Mouse (Mus musculus) midbrain, embryonic 14.5 days (tissue): ENCODE data around the gene Akt1s1. TPM values are rescaled to one million over a fixed set of nuclear protein-coding genes. Genes with fewer than 3 reads are reported as not detected.
A peak's percentile ranks its signal among the peaks of the same experiment; 100 is the strongest.

Experiments used
- ATAC-seq: fragments of 200-750 bp; cut with Nextera tagmentation; 2 replicates; pipeline ENCODE4 v1.8.0; 2017; ENCODE audit warnings: moderate number of reproducible peaks, moderate library complexity; ENCODE audit not compliant: low FRiP score, low TSS enrichment
- DNase-seq: peaks from one replicate; pipeline ENCODE4 v3.0.0-alpha.2; 2015
- H3K27ac ChIP-seq: fragments of 300-500 bp; sonication (generic); replicated peaks from 2 replicates; pipeline ENCODE4 v1.5.1; 2014; ENCODE audit warnings: mild to moderate bottlenecking, low read depth, low read length, moderate library complexity
- H3K27me3 ChIP-seq: fragments of 300-500 bp; sonication (generic); 2 replicates; pipeline ENCODE4 v1.6.1; 2014; ENCODE audit warnings: low read length, control low read depth, mixed read lengths; ENCODE audit not compliant: control insufficient read depth, insufficient read depth
- H3K36me3 ChIP-seq: fragments of 300-500 bp; sonication (generic); 2 replicates; pipeline ENCODE4 v1.6.1; 2014; ENCODE audit warnings: low read length, control low read depth; ENCODE audit not compliant: control insufficient read depth, insufficient read depth
- H3K4me1 ChIP-seq: fragments of 300-500 bp; sonication (generic); 2 replicates; pipeline ENCODE4 v1.6.1; 2014; ENCODE audit warnings: mild to moderate bottlenecking, antibody characterized with exemption, low read length, control low read depth; ENCODE audit not compliant: control insufficient read depth, insufficient read depth
- H3K4me2 ChIP-seq: fragments of 300-500 bp; sonication (generic); 2 replicates; pipeline ENCODE4 v1.6.1; 2014; ENCODE audit warnings: mild to moderate bottlenecking, low read length, moderate library complexity
- H3K4me3 ChIP-seq: fragments of 300-500 bp; sonication (generic); replicated peaks from 2 replicates; pipeline ENCODE4 v1.5.1; 2014; ENCODE audit warnings: low read depth, low read length
- H3K9ac ChIP-seq: fragments of 300-500 bp; sonication (generic); replicated peaks from 2 replicates; pipeline ENCODE4 v1.6.1; 2014; ENCODE audit warnings: mild to moderate bottlenecking, low read length, moderate library complexity
- H3K9me3 ChIP-seq: fragments of 300-500 bp; sonication (generic); 2 replicates; pipeline ENCODE4 v1.6.1; 2016; ENCODE audit warnings: low read length, control low read depth, mixed read lengths; ENCODE audit not compliant: control insufficient read depth
- WGBS: fragments of 180-500 bp; shearing (Covaris S2); extraction: QIAGEN DNeasy Blood & Tissue Kit; methylation state at CpG from one replicate; pipeline ENCODE4 v1.1.7; 2014; 5-methylcytosine and 5-hydroxymethylcytosine counted together
- polyA plus RNA-seq: library from polyadenylated mRNA; unstranded; fragments of >200 nt; fragmentation: Nextera tagmentation; extraction: Ambion mirVana; gene quantifications from 2 replicates; pipeline ENCODE4 v1.2.1, GENCODE M21; 2014

Gene Akt1s1
- polyA plus RNA-seq, 1 experiment from 2014 or later: 61.9 TPM

- Histone ChIP-seq H3K27me3 (peaks cover 15% of the 10 kb centered on the region), H3K4me2 (no peak overlapping the region), H3K36me3 (peaks cover 22% of the 10 kb centered on the region), H3K27ac (no peak overlapping the region), H3K9ac (no peak overlapping the region), H3K4me3 (no peak overlapping the region), H3K9me3 (no peaks in the 10 kb centered on the region), H3K4me1 (peaks cover 6% of the 10 kb centered on the region; the same call in 1 of the 2 replicates)
- no peak for ATAC-seq
- WGBS: 89% methylated on average over 9 of the region's 9 CpGs
- no peak for DNase-seq
Measured at GRCm38 (mm10) chr7:44836423-44837053, 12.3 kb upstream of the Akt1s1 start.

GRCm38 (mm10) chr7:44838073-44838472, 10.7 kb upstream of the Akt1s1 start:
- ATAC-seq (no peak), DNase-seq (no peak)
- no peak overlapping the region for H3K4me2 ChIP-seq
- H3K4me1 ChIP-seq: peaks cover 6% of the 10 kb centered on the region; the same call in 1 of the 2 replicates
- WGBS: 84% methylated on average over 6 of the region's 6 CpGs
- no peaks in the 10 kb centered on the region for H3K9me3 ChIP-seq
- peaks cover 27% of the 10 kb centered on the region for H3K36me3 ChIP-seq
- H3K9ac ChIP-seq: no peak overlapping the region
- peaks cover 15% of the 10 kb centered on the region for H3K27me3 ChIP-seq
- H3K4me3 ChIP-seq: no peak overlapping the region
- no peak overlapping the region for H3K27ac ChIP-seq

GRCm38 (mm10) chr7:44839171-44839490, 9.7 kb upstream of the Akt1s1 start:
- Histone ChIP-seq H3K4me2 (peak overlapping the region; percentile 56), H3K9me3 (no peaks in the 10 kb centered on the region), H3K27ac (no peak overlapping the region), H3K27me3 (peaks cover 15% of the 10 kb centered on the region), H3K4me1 (peaks cover 6% of the 10 kb centered on the region; the same call in 1 of the 2 replicates), H3K36me3 (peaks cover 38% of the 10 kb centered on the region), H3K9ac (peak overlapping the region; percentile 43; the same call in 1 of the 2 replicates), H3K4me3 (peak overlapping the region; percentile 27)
- 30% methylated on average over 11 of the region's 11 CpGs for WGBS
- ATAC-seq: no peak; the same call in 1 of the 2 replicates
- no peak for DNase-seq

- H3K27me3 ChIP-seq: peaks cover 15% of the 10 kb centered on the region
- DNase-seq: peak; percentile 78
- H3K4me3 ChIP-seq: peak overlapping the region; percentile 27
- peaks cover 6% of the 10 kb centered on the region; the same call in 1 of the 2 replicates for H3K4me1 ChIP-seq
- H3K4me2 ChIP-seq: peak overlapping the region; percentile 56
- no peaks in the 10 kb centered on the region for H3K9me3 ChIP-seq
- peak overlapping the region; percentile 43; the same call in 1 of the 2 replicates for H3K9ac ChIP-seq
- H3K27ac ChIP-seq: no peak overlapping the region
- peaks cover 43% of the 10 kb centered on the region for H3K36me3 ChIP-seq
- whole genome bisulfite sequencing: 2% methylated on average over 58 of the region's 58 CpGs
- ATAC-seq: peak; percentile 54
Measured at GRCm38 (mm10) chr7:44839491-44840191, 9.2 kb upstream of the Akt1s1 start.

GRCm38 (mm10) chr7:44840426-44840825, 8.4 kb upstream of the Akt1s1 start:
- Histone ChIP-seq H3K4me3 (no peak overlapping the region; the same call in 1 of the 2 replicates), H3K4me2 (peak overlapping the region; percentile 56)
- 53% methylated on average over 14 of the region's 14 CpGs for WGBS

GRCm38 (mm10) chr7:44841825-44842463, 6.8 kb upstream of the Akt1s1 start:
- Histone ChIP-seq H3K4me1 (peaks cover 6% of the 10 kb centered on the region; the same call in 1 of the 2 replicates), H3K9me3 (no peaks in the 10 kb centered on the region), H3K9ac (no peak overlapping the region), H3K36me3 (peaks cover 66% of the 10 kb centered on the region), H3K4me3 (no peak overlapping the region), H3K27ac (no peak overlapping the region), H3K27me3 (peaks cover 15% of the 10 kb centered on the region), H3K4me2 (no peak overlapping the region)
- no peak for DNase-seq
- WGBS: 90% methylated on average over 8 of the region's 8 CpGs
- ATAC-seq: no peak

More at GRCm38 (mm10) chr7:44840426-44840825, 8.4 kb upstream of the Akt1s1 start:
- Histone ChIP-seq H3K9ac (peak overlapping the region; percentile 43; the same call in 1 of the 2 replicates), H3K36me3 (peaks cover 51% of the 10 kb centered on the region), H3K27me3 (peaks cover 15% of the 10 kb centered on the region), H3K4me1 (peaks cover 6% of the 10 kb centered on the region; the same call in 1 of the 2 replicates), H3K27ac (no peak overlapping the region), H3K9me3 (no peaks in the 10 kb centered on the region)
- ATAC-seq (no peak), DNase-seq (no peak)

- Histone ChIP-seq H3K9me3 (no peaks in the 10 kb centered on the region), H3K9ac (no peak overlapping the region), H3K27ac (no peak overlapping the region), H3K27me3 (peaks cover 9% of the 10 kb centered on the region), H3K4me3 (no peak overlapping the region), H3K4me2 (no peak overlapping the region), H3K36me3 (peaks cover 66% of the 10 kb centered on the region), H3K4me1 (peaks cover 12% of the 10 kb centered on the region)
- ATAC-seq (no peak), DNase-seq (no peak)
- 93% methylated on average over 10 of the region's 10 CpGs for WGBS
Measured at GRCm38 (mm10) chr7:44845006-44845405, 3.8 kb upstream of the Akt1s1 start.

- Histone ChIP-seq H3K4me1 (peaks cover 18% of the 10 kb centered on the region), H3K36me3 (peaks cover 54% of the 10 kb centered on the region), H3K4me3 (no peak overlapping the region), H3K4me2 (no peak overlapping the region), H3K9me3 (no peaks in the 10 kb centered on the region), H3K9ac (no peak overlapping the region), H3K27me3 (no peaks in the 10 kb centered on the region), H3K27ac (no peak overlapping the region)
- ATAC-seq (no peak), DNase-seq (no peak)
- WGBS: 91% methylated on average over 7 of the region's 7 CpGs
Measured at GRCm38 (mm10) chr7:44846804-44847203, 2.0 kb upstream of the Akt1s1 start.
